ENCODE assay signal across 24 mouse cellular contexts in the genomic region with DNA sequence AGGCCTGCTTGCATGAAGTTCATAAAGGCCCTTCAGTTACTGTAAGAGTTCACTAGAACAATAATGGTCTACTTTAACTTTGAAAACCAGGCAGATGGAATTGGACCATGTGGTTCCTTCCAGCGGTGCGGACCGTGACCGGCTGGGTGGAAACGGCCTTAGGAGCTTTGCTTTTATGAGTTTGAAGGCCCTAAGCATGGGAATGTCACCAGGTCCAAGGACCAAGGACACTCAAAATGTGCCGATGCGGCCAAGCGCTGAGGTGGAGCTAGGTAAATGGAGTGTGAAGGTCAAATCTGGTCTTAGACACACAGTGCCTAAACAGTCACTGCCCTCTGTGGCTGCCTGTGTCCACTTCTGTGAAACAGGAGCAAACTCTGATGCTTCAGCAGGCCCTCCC. TPM values are rescaled to one million over a fixed set of nuclear protein-coding genes. Genes with fewer than 3 reads are reported as not detected.
DNase-seq lines count a peak whose midpoint lies in the region; ATAC-seq and TF ChIP-seq lines count a peak whose summit lies in the region.
"Had no signal": no experiment of that assay in that cellular context is flagged by ENCODE, and none has a peak within 500 bp of the region (broad histone marks: within the 10 kb centered on the region; RNA-seq: fewer than 3 reads in every experiment).

No protein-coding gene starts in this region.

- no peak for TF ChIP-seq CTCF in hindbrain, postnatal 0 days (IDR thresholded peaks at IDR 0.05; ENCODE audit: low read depth)

- H3K4me2 ChIP-seq in forebrain, embryonic 13.5 days: no peak overlapping the region
- H3K4me2 ChIP-seq in forebrain, embryonic 15.5 days (replicated peaks): no peak overlapping the region
- H3K4me2 ChIP-seq in midbrain, embryonic 11.5 days: no peak overlapping the region
- H3K4me2 ChIP-seq in midbrain, embryonic 16.5 days (ENCODE audit: low read length): no peak overlapping the region
- no peak overlapping the region for H3K4me2 ChIP-seq in kidney, embryonic 16.5 days (replicated peaks; ENCODE audit: low read depth, low read length)
- no peak overlapping the region for H3K4me2 ChIP-seq in hindbrain, postnatal 0 days (ENCODE audit: low read depth, low read length)
- H3K4me2 ChIP-seq: embryonic facial prominence, embryonic 13.5 days; heart, embryonic 15.5 days; hindbrain, embryonic 13.5 days; liver, embryonic 15.5 days; lung, embryonic 15.5 days had no signal

- no peak for ATAC-seq in forebrain, embryonic 13.5 days
- ATAC-seq in forebrain, embryonic 15.5 days (replicated peaks): no peak
- no peak for ATAC-seq in midbrain, embryonic 11.5 days (ENCODE audit: low FRiP score)
- no peak for ATAC-seq in midbrain, embryonic 16.5 days
- no peak for ATAC-seq in kidney, embryonic 16.5 days (ENCODE audit: low FRiP score, low TSS enrichment)
- ATAC-seq in hindbrain, postnatal 0 days: no peak
- ATAC-seq: forebrain, postnatal 0 days had no signal

- H3K27ac ChIP-seq in forebrain, embryonic 13.5 days: no peak overlapping the region
- no peak overlapping the region for H3K27ac ChIP-seq in forebrain, embryonic 15.5 days (replicated peaks)
- H3K27ac ChIP-seq in midbrain, embryonic 11.5 days (ENCODE audit: low read depth, low read length): no peak overlapping the region
- H3K27ac ChIP-seq in midbrain, embryonic 16.5 days (ENCODE audit: low read length): no peak overlapping the region
- H3K27ac ChIP-seq in kidney, embryonic 16.5 days (ENCODE audit: low read length): peak overlapping the region; percentile 74
- H3K27ac ChIP-seq in hindbrain, postnatal 0 days: no peak overlapping the region
- H3K27ac ChIP-seq: embryonic facial prominence, embryonic 13.5 days; forebrain, embryonic 10.5 days; heart, embryonic 10.5 days; heart, embryonic 15.5 days; hindbrain, embryonic 13.5 days; liver, embryonic 15.5 days; lung, embryonic 15.5 days; midbrain, embryonic 10.5 days had no signal

- H3K27me3 ChIP-seq in forebrain, embryonic 13.5 days: no peaks in the 10 kb centered on the region
- no peaks in the 10 kb centered on the region for H3K27me3 ChIP-seq in forebrain, embryonic 15.5 days
- H3K27me3 ChIP-seq in midbrain, embryonic 11.5 days (ENCODE audit: control insufficient read depth, insufficient read depth, low read length): no peaks in the 10 kb centered on the region
- H3K27me3 ChIP-seq in midbrain, embryonic 16.5 days (ENCODE audit: control insufficient read depth, insufficient read depth, low read depth, low read length): no peaks in the 10 kb centered on the region
- H3K27me3 ChIP-seq in kidney, embryonic 16.5 days (ENCODE audit: insufficient read depth, low read length): no peaks in the 10 kb centered on the region
- H3K27me3 ChIP-seq in hindbrain, postnatal 0 days (ENCODE audit: insufficient read depth, low read length): no peaks in the 10 kb centered on the region
- H3K27me3 ChIP-seq: embryonic facial prominence, embryonic 13.5 days; heart, embryonic 15.5 days; hindbrain, embryonic 13.5 days; liver, embryonic 15.5 days; lung, embryonic 15.5 days had no signal

- peaks cover 12% of the 10 kb centered on the region for H3K4me1 ChIP-seq in forebrain, embryonic 13.5 days
- H3K4me1 ChIP-seq in forebrain, embryonic 15.5 days: peaks cover 11% of the 10 kb centered on the region
- peaks cover 9% of the 10 kb centered on the region for H3K4me1 ChIP-seq in midbrain, embryonic 11.5 days (ENCODE audit: control insufficient read depth, insufficient read depth, low read length)
- H3K4me1 ChIP-seq in midbrain, embryonic 16.5 days (ENCODE audit: control insufficient read depth, insufficient read depth, low read length): peaks cover 7% of the 10 kb centered on the region
- H3K4me1 ChIP-seq in kidney, embryonic 16.5 days (ENCODE audit: insufficient read depth, low read length): peaks cover 13% of the 10 kb centered on the region
- no peaks in the 10 kb centered on the region for H3K4me1 ChIP-seq in hindbrain, postnatal 0 days (ENCODE audit: insufficient read depth, low read length)

- DNase-seq in midbrain, embryonic 11.5 days (ENCODE audit: low spot score, missing footprints): peak; percentile 79
- DNase-seq in kidney, postnatal 36 days: peak; percentile 78 to 82
- no peak for DNase-seq in urinary bladder, postnatal 10 days (ENCODE audit: low spot score)
- no peak for DNase-seq in hindbrain, postnatal 0 days (ENCODE audit: low spot score)
- DNase-seq: adrenal gland, adult 8-10 months; cerebellum, adult 8-10 months; forebrain, postnatal 0 days; gastrocnemius, postnatal 10 days; liver; right cerebral cortex, postnatal 25 days; thymus, postnatal 14 days had no signal

- H3K9me3 ChIP-seq in forebrain, embryonic 13.5 days (replicated peaks): no peaks in the 10 kb centered on the region
- H3K9me3 ChIP-seq in forebrain, embryonic 15.5 days: no peaks in the 10 kb centered on the region
- no peaks in the 10 kb centered on the region for H3K9me3 ChIP-seq in midbrain, embryonic 11.5 days (ENCODE audit: control insufficient read depth, low read length)
- H3K9me3 ChIP-seq in midbrain, embryonic 16.5 days (replicated peaks; ENCODE audit: control insufficient read depth, low read length, poor library complexity, severe bottlenecking): no peaks in the 10 kb centered on the region
- H3K9me3 ChIP-seq in kidney, embryonic 16.5 days (ENCODE audit: low read length): no peaks in the 10 kb centered on the region
- no peaks in the 10 kb centered on the region for H3K9me3 ChIP-seq in hindbrain, postnatal 0 days (ENCODE audit: low read length)
- H3K9me3 ChIP-seq: embryonic facial prominence, embryonic 13.5 days; forebrain, embryonic 10.5 days; G1E; heart, embryonic 10.5 days; heart, embryonic 15.5 days; hindbrain, embryonic 13.5 days; liver, embryonic 15.5 days; lung, embryonic 15.5 days; midbrain, embryonic 10.5 days had no signal

- peak overlapping the region; percentile 21; the same call in 1 of the 2 replicates for H3K9ac ChIP-seq in forebrain, embryonic 13.5 days
- no peak overlapping the region for H3K9ac ChIP-seq in forebrain, embryonic 15.5 days (replicated peaks)
- no peak overlapping the region for H3K9ac ChIP-seq in midbrain, embryonic 11.5 days (ENCODE audit: low read length)
- H3K9ac ChIP-seq in midbrain, embryonic 16.5 days (ENCODE audit: low read depth, low read length): no peak overlapping the region
- 0 out of 2 replicates have a peak overlapping the region, but pooled peaks have one; percentile 11 for H3K9ac ChIP-seq in kidney, embryonic 16.5 days (replicated peaks; ENCODE audit: low read length)
- no peak overlapping the region for H3K9ac ChIP-seq in hindbrain, postnatal 0 days (replicated peaks; ENCODE audit: low read length)
- H3K9ac ChIP-seq: embryonic facial prominence, embryonic 13.5 days; forebrain, postnatal 0 days; heart, embryonic 15.5 days; hindbrain, embryonic 13.5 days; liver, embryonic 15.5 days; lung, embryonic 15.5 days had no signal

- no peak overlapping the region for H3K4me3 ChIP-seq in forebrain, embryonic 13.5 days
- no peak overlapping the region for H3K4me3 ChIP-seq in forebrain, embryonic 15.5 days
- no peak overlapping the region for H3K4me3 ChIP-seq in midbrain, embryonic 11.5 days (ENCODE audit: low read depth, low read length)
- H3K4me3 ChIP-seq in midbrain, embryonic 16.5 days (ENCODE audit: low read depth, low read length): no peak overlapping the region
- no peak overlapping the region for H3K4me3 ChIP-seq in kidney, embryonic 16.5 days (ENCODE audit: low read length)
- H3K4me3 ChIP-seq in hindbrain, postnatal 0 days (ENCODE audit: low read length): no peak overlapping the region
- H3K4me3 ChIP-seq: embryonic facial prominence, embryonic 13.5 days; forebrain, embryonic 10.5 days; heart, embryonic 10.5 days; heart, embryonic 15.5 days; hindbrain, embryonic 13.5 days; liver, embryonic 15.5 days; lung, embryonic 15.5 days; midbrain, embryonic 10.5 days had no signal

- 96% methylated on average over 8 of the region's 8 CpGs for WGBS in forebrain, embryonic 13.5 days
- 97% methylated on average over 8 of the region's 8 CpGs for WGBS in forebrain, embryonic 15.5 days
- WGBS in midbrain, embryonic 11.5 days: 97% methylated on average over 8 of the region's 8 CpGs
- WGBS in midbrain, embryonic 16.5 days: 99% methylated on average over 8 of the region's 8 CpGs
- WGBS in kidney, embryonic 16.5 days: 80% methylated on average over 8 of the region's 8 CpGs
- 98% methylated on average over 8 of the region's 8 CpGs for WGBS in hindbrain, postnatal 0 days

- H3K36me3 ChIP-seq in forebrain, embryonic 13.5 days (ENCODE audit: poor library complexity, severe bottlenecking): peaks cover 32% of the 10 kb centered on the region
- H3K36me3 ChIP-seq in forebrain, embryonic 15.5 days: no peaks in the 10 kb centered on the region; the same call in 1 of the 2 replicates
- no peaks in the 10 kb centered on the region for H3K36me3 ChIP-seq in midbrain, embryonic 11.5 days (ENCODE audit: control insufficient read depth, insufficient read depth, low read length)
- H3K36me3 ChIP-seq in midbrain, embryonic 16.5 days (ENCODE audit: control insufficient read depth, insufficient read depth, low read length): peaks cover 9% of the 10 kb centered on the region
- peaks cover 23% of the 10 kb centered on the region for H3K36me3 ChIP-seq in kidney, embryonic 16.5 days (ENCODE audit: insufficient read depth, low read length)
- H3K36me3 ChIP-seq in hindbrain, postnatal 0 days (ENCODE audit: insufficient read depth, low read length): peaks cover 17% of the 10 kb centered on the region; the same call in 1 of the 2 replicates

RNA-seq across cellular contexts. Expression of a gene that starts 4.0 kb away (rescaled TPM):
- 11.8 and 12.6 TPM in 2 replicates for polyA plus RNA-seq in forebrain, embryonic 13.5 days (2015; fragmentation: Nextera tagmentation; extraction: Ambion mirVana)
- 12.1 and 12.7 TPM in 2 replicates for polyA plus RNA-seq in forebrain, embryonic 15.5 days (2015; fragmentation: Nextera tagmentation; extraction: Ambion mirVana)
- polyA plus RNA-seq in midbrain, embryonic 11.5 days (2014; fragmentation: Nextera tagmentation; extraction: Ambion mirVana): 5.8 and 7.5 TPM in 2 replicates
- 16.3 and 17.7 TPM in 2 replicates for polyA plus RNA-seq in midbrain, embryonic 16.5 days (2015; fragmentation: Nextera tagmentation; extraction: Ambion mirVana)
- polyA plus RNA-seq in kidney, embryonic 16.5 days (2015; fragmentation: Nextera tagmentation; extraction: Ambion mirVana): 25.4 and 25.5 TPM in 2 replicates
- total RNA-seq in hindbrain, postnatal 0 days (2014; rRNA removed): 47.7 and 53.6 TPM in 2 replicates
- 13.4 and 15.7 TPM in 2 replicates for polyA plus RNA-seq in hindbrain, postnatal 0 days (2015; fragmentation: Nextera tagmentation; extraction: Ambion mirVana)

RNA-seq across cellular contexts. Expression of a gene that starts 34.5 kb away (rescaled TPM):
- 6.4 and 8.6 TPM in 2 replicates for polyA plus RNA-seq in forebrain, embryonic 13.5 days (2015; fragmentation: Nextera tagmentation; extraction: Ambion mirVana)
- 7.6 and 8.9 TPM in 2 replicates for polyA plus RNA-seq in forebrain, embryonic 15.5 days (2015; fragmentation: Nextera tagmentation; extraction: Ambion mirVana)
- polyA plus RNA-seq in midbrain, embryonic 11.5 days (2014; fragmentation: Nextera tagmentation; extraction: Ambion mirVana): 6.4 and 6.5 TPM in 2 replicates
- polyA plus RNA-seq in midbrain, embryonic 16.5 days (2015; fragmentation: Nextera tagmentation; extraction: Ambion mirVana): 10.1 and 10.5 TPM in 2 replicates
- polyA plus RNA-seq in kidney, embryonic 16.5 days (2015; fragmentation: Nextera tagmentation; extraction: Ambion mirVana): 10.6 and 11.3 TPM in 2 replicates
- 7.9 and 10.0 TPM in 2 replicates for total RNA-seq in hindbrain, postnatal 0 days (2014; rRNA removed)
- polyA plus RNA-seq in hindbrain, postnatal 0 days (2015; fragmentation: Nextera tagmentation; extraction: Ambion mirVana): 4.0 and 4.5 TPM in 2 replicates

RNA-seq across cellular contexts. Expression of a gene that starts 45.3 kb away (rescaled TPM):
- polyA plus RNA-seq in forebrain, embryonic 13.5 days (2015; fragmentation: Nextera tagmentation; extraction: Ambion mirVana): 0.19 and 0.26 TPM in 2 replicates
- 0.22 and 0.28 TPM in 2 replicates for polyA plus RNA-seq in forebrain, embryonic 15.5 days (2015; fragmentation: Nextera tagmentation; extraction: Ambion mirVana)
- polyA plus RNA-seq in midbrain, embryonic 11.5 days (2014; fragmentation: Nextera tagmentation; extraction: Ambion mirVana): 0.63 and 0.69 TPM in 2 replicates
- 0.25 and 0.31 TPM in 2 replicates for polyA plus RNA-seq in midbrain, embryonic 16.5 days (2015; fragmentation: Nextera tagmentation; extraction: Ambion mirVana)
- 1.0 and 1.4 TPM in 2 replicates for polyA plus RNA-seq in kidney, embryonic 16.5 days (2015; fragmentation: Nextera tagmentation; extraction: Ambion mirVana)
- 0.11 TPM in 1 of 2 replicates, not detected in the other for total RNA-seq in hindbrain, postnatal 0 days (2014; rRNA removed)
- polyA plus RNA-seq in hindbrain, postnatal 0 days (2015; fragmentation: Nextera tagmentation; extraction: Ambion mirVana): 0.10 and 0.26 TPM in 2 replicates

RNA-seq across cellular contexts. Expression of a gene that starts 45.6 kb away (rescaled TPM):
- polyA plus RNA-seq in forebrain, embryonic 13.5 days (2015; fragmentation: Nextera tagmentation; extraction: Ambion mirVana): 5.3 and 5.5 TPM in 2 replicates
- polyA plus RNA-seq in forebrain, embryonic 15.5 days (2015; fragmentation: Nextera tagmentation; extraction: Ambion mirVana): 4.8 and 5.5 TPM in 2 replicates
- polyA plus RNA-seq in midbrain, embryonic 11.5 days (2014; fragmentation: Nextera tagmentation; extraction: Ambion mirVana): 6.1 and 6.5 TPM in 2 replicates
- polyA plus RNA-seq in midbrain, embryonic 16.5 days (2015; fragmentation: Nextera tagmentation; extraction: Ambion mirVana): 4.6 and 5.4 TPM in 2 replicates
- polyA plus RNA-seq in kidney, embryonic 16.5 days (2015; fragmentation: Nextera tagmentation; extraction: Ambion mirVana): 6.8 and 7.0 TPM in 2 replicates
- 2.7 and 5.5 TPM in 2 replicates for total RNA-seq in hindbrain, postnatal 0 days (2014; rRNA removed)
- 1.2 and 1.8 TPM in 2 replicates for polyA plus RNA-seq in hindbrain, postnatal 0 days (2015; fragmentation: Nextera tagmentation; extraction: Ambion mirVana)

RNA-seq across cellular contexts. Expression of a gene that starts 52.1 kb away (rescaled TPM):
- polyA plus RNA-seq in forebrain, embryonic 13.5 days (2015; fragmentation: Nextera tagmentation; extraction: Ambion mirVana): 6.0 and 7.2 TPM in 2 replicates
- polyA plus RNA-seq in forebrain, embryonic 15.5 days (2015; fragmentation: Nextera tagmentation; extraction: Ambion mirVana): 5.4 and 5.9 TPM in 2 replicates
- 5.0 and 6.4 TPM in 2 replicates for polyA plus RNA-seq in midbrain, embryonic 11.5 days (2014; fragmentation: Nextera tagmentation; extraction: Ambion mirVana)
- 4.9 and 6.3 TPM in 2 replicates for polyA plus RNA-seq in midbrain, embryonic 16.5 days (2015; fragmentation: Nextera tagmentation; extraction: Ambion mirVana)
- polyA plus RNA-seq in kidney, embryonic 16.5 days (2015; fragmentation: Nextera tagmentation; extraction: Ambion mirVana): 8.3 and 8.8 TPM in 2 replicates
- 13.8 and 15.5 TPM in 2 replicates for total RNA-seq in hindbrain, postnatal 0 days (2014; rRNA removed)
- polyA plus RNA-seq in hindbrain, postnatal 0 days (2015; fragmentation: Nextera tagmentation; extraction: Ambion mirVana): 1.8 and 2.2 TPM in 2 replicates

Comparison
In these comparisons a context has a peak if more than half of its experiments do, and no peak if none do; other contexts are left out.
1. H3K9ac ChIP-seq: peak in forebrain, embryonic 13.5 days (single experiment) and kidney, embryonic 16.5 days (single experiment); none in forebrain, embryonic 15.5 days (single experiment), midbrain, embryonic 11.5 days (single experiment), midbrain, embryonic 16.5 days (single experiment) and hindbrain, postnatal 0 days (single experiment).
2. DNase-seq: peak in midbrain, embryonic 11.5 days (single experiment) and kidney, postnatal 36 days (2 of 2); none in urinary bladder, postnatal 10 days (single experiment) and hindbrain, postnatal 0 days (single experiment).